Mouse (Mus musculus) heart, adult 8-10 months (tissue): ENCODE data around the gene Lrrc19. TPM values are rescaled to one million over a fixed set of nuclear protein-coding genes. Genes with fewer than 3 reads are reported as not detected.
"Not testable (repeated sequence)": the region's sequence is repeated elsewhere in the genome, so short reads cannot be mapped to it uniquely, and the experiment has no call there.

Experiments
- DNase-seq: peaks from one replicate; pipeline ENCODE4 v3.0.0; 2022; ENCODE audit warnings: low spot score
- total RNA-seq, 4 experiments: library from RNA; stranded (reverse); gene quantifications; 2 replicates each; pipeline ENCODE4 v1.2.4; 2022

The Lrrc19 gene
- not detected for total RNA-seq

DNA sequence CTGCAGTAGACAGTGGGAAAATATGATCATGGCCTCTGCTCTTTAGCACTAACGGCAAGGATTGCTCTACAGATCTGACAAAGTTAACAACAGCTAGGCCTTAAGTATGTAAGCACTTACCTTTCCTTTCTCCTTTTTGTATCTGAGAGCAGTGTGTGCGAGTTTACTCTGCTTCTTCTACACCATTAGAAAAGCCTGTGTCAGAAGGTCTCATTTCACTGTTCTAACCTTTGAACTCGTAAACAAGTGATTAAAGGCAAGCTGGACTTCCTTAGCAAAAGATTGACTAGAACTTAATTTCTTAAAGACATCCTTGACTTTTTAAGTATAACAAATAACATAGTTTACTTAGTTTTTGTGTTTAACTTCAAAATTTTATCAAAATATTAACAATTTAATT lies at the start of gene Lrrc19:
Lrrc19 (minus strand) TSS at position 225 of the 400 bp plus-strand sequence.
- DNase-seq = no peak

GRCm38 (mm10) chr4:94696368-94696767 lies 46.4 kb upstream of the Lrrc19 start:
- DNase-seq = no peak

DNA sequence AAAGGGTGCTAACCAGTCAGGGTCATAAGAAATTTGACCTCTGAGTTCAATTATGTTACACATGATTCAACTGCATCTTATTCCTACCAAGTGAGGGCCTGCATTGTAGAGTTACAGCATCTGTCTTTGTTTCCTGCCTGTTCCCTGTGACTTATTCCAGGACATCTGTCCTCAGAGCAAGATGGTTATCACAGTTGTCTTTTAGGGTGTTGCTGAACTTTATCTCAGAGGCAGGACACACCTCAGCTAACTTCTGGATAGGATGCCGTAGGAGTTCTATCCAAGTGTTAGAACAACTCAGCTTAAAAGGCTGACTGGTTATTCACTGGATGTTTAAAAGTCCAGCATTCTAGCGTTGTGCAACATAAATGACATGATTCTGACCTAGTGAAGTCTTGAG lies 42.2 kb upstream of the Lrrc19 start:
- DNase-seq = no peak

DNA sequence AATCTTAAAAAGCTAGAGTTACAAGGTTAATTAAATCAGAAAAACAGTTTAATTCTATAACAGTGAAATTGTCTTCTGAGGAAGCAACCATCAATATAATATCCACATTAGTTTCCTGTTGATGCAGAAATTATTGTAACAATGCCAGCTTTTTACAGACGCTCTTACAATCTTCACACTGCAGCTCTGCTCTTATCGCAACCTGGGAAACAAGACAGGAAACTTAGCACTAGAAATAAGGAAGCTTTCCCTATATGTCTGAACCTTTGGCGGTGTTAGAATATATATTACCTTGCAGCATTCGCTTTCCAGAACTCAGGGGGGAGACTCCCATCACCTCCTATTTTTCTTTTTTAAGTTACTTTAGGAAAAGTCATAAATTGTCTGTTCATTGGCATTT lies 41.1 kb upstream of the Lrrc19 start:
- DNase-seq = peak; percentile 9

DNA sequence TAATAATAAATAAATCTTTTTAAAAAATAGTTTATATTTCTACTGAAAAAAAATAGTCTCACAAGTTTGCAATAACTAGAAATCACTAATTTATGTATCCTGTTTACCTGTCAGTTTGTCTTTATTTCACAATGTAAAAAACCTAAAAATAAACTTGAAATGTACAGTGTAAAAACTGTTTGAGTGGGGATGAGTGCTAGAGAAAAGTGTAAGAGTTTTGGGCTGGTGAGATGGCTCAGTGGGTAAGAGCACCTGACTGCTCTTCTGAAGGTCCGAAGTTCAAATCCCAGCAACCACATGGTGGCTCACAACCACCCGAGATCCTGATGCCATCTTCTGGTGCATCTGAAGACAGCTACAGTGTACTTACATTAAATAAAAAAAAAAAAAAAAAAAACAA lies 39.9 kb upstream of the Lrrc19 start:
- DNase-seq = not testable (repeated sequence)

DNA sequence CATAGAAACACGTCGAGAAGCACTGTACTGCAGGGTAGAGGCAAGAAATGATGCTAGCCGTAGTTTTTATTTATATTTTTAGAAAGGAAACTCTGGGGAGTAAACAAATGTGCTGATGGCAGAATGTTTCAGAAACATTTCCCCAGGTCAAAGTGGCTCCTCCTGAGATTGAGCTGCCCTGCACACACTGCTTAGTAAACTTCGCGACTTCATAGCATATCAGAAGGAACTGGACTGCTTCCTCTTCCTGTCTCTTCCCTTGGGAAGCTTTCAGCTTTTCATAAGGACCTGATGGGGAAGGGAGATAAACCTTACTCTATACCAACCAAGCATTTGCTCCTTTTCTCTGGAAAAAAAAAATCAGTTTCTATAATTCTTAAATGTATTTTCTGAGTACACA lies 33.4 kb upstream of the Lrrc19 start:
- peak; percentile 42 for DNase-seq

DNA sequence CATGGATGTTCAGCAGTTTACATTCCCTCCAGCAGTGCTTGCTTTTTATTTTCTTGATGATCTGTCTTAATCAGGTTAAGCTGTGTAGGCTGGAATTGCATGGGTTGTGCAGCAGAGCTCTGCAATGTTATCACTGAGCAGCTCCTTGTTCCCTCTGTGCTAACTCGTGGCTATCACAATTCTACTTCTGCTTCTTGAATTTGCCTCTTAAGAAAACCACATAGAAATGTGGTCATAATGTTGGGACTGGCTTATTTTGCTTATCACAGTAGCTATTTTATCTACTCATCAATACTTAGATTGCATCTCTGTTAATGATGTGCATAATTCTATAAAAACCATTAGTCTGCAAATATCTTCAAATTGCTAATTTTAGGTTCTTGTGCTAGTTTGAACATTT lies 32.1 kb upstream of the Lrrc19 start:
- no peak for DNase-seq

GRCm38 (mm10) chr4:94681181-94681580 lies 31.2 kb upstream of the Lrrc19 start:
- DNase-seq = no peak

DNA sequence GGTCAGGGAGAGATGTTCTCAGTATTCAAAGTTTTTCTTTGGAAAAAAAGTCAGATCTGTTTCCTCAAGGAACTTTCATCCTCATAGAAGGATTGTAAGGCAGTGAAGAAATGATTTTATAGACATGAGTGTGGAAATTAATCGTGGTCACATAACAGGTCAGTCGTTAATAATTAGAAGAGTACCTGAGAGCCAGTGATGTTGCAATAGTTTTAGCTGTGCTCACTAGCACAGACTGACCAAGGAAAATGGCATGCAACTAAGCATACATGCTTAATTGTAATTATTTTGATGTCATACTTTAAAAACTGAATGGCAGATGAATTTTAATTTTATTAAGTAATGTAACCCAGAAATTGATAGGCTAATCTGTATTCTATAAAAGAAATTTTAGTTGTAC lies 30.7 kb upstream of the Lrrc19 start:
- DNase-seq = no peak

DNA sequence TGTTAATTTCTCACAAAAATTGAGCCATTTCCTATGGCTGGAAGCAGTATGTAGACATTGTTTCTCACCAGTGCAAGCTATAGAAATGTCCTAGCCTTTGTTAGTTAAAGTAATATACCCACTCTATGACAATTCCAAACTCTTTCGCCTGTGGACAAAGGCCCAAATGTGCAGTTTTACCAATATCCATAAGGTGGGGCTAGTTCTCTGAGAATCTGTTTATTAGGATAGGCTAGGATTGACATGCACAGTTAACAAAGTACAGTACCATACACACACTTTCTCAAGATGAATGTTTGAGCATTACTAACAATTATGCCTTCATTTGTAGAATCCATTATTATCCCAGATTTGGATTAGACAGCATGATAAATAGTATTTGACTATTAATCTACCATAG lies 19.8 kb upstream of the Lrrc19 start:
- DNase-seq = peak; percentile 64

GRCm38 (mm10) chr4:94650426-94651175 lies 657 bp upstream of the Lrrc19 start:
- DNase-seq = not testable (repeated sequence)

GRCm38 (mm10) chr4:94643141-94643540 lies 6.8 kb downstream of the Lrrc19 start:
- no peak for DNase-seq

GRCm38 (mm10) chr4:94620077-94620476 lies 29.9 kb downstream of the Lrrc19 start:
- DNase-seq = no peak

GRCm38 (mm10) chr4:94614627-94615006 lies 35.3 kb downstream of the Lrrc19 start:
- no peak for DNase-seq

- DNase-seq = peak; percentile 92
Measured at GRCm38 (mm10) chr4:94613972-94614626, 35.8 kb downstream of the Lrrc19 start, which contains the start of gene Ift74. Ift74 (plus strand) TSS chr4:94614491.

- no peak for DNase-seq
Measured at GRCm38 (mm10) chr4:94610339-94610738, 39.6 kb downstream of the Lrrc19 start.

DNA sequence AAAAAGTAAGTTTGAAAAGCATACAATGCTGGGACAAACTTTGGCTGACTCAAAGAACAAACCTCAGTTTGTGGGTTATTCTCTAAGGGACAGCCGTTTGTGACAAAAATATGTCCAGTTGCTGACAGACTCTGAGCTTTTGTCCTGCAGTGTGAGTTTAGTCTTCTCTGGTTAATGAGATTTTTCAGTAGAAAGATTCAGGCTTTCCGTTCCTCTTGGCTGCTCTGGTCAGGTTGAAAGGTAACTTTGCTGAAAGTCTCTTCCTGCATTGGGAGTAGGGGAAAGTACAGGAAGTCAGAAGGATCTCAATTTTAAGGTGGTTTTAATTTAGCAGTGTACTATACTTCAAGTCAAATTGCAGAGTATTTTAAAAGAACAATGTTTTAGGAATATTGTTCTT lies 44.4 kb downstream of the Lrrc19 start:
- no peak for DNase-seq

GRCm38 (mm10) chr4:94604452-94605019 lies 45.4 kb downstream of the Lrrc19 start:
- DNase-seq = no peak

DNA sequence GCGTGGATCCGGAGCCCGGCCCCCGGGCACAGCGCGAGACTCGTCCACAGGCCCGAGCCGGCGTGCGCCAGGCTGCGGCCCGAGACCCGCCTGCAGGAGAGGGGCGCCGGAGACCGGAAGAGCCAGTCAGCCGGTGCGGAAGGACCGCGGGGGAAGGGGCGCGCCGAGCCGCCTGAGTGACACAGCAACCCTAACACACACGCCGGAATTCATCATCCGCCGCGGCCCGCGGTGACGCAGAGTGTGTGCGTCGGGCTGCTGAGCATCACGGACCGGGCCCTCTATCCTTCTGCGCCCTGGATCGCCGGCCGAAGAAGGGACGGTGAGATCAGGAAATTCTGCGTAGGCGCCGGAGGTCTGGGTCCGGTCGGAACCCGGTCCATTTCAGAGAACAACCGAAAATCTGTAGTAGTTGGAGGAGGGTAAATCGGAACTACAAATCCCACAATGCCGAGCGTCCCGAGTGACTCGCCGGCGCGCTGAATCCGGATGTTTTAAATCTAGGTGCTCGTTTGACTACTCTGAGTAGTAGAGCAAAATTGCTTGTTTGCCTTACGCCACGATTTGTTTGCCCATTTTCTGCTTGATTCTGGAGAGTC lies 46.8 kb downstream of the Lrrc19 start, which contains the start of gene Plaa:
Plaa (minus strand) TSS at position 214 of the 599 bp plus-strand sequence.
- peak; percentile 91 for DNase-seq

DNA sequence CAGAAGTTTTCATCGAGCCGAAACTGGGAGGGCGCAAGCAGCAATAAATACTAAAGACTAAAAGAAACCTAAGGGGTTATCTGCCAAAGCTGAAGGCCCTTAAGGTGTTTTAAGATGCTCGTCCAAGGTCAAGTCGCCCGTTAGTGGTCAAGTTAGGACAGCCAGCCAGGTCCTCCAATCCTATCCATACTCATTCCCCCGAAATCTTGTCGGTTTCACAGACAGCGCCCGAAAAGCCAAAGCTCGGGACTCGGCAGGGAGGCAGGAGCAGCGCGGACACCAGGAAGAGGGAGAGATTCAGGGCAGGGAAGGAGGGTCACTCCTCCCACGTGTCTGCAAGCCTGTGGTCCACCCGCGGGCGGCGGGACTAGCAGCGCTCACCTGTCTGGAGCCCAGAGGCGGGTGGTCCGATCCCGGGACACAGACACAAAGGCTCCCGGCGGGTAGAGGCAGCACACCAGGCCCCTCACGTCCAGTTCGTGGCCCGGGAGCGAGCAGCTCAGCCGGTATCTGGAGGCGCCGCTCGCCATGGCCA lies 47.4 kb downstream of the Lrrc19 start:
- no peak for DNase-seq

DNA sequence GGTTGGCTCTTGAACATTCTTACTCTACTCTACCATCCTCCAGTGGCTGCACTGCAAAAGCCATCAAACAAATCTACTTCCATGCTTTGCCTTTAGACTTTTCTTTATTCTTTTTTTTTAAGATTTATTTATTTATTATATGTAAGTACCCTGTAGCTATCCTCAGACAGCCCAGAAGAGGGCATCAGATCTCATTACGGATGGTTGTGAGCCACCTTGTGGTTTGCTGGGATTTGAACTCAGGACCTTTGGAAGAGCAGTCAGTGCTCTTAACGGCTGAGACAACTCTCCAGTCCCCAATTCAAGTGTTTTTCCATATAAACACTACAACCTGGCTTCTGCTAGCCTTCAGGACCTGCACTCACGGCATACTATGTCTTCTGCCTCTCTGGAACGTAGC lies 48.5 kb downstream of the Lrrc19 start:
- DNase-seq = no peak

DNA sequence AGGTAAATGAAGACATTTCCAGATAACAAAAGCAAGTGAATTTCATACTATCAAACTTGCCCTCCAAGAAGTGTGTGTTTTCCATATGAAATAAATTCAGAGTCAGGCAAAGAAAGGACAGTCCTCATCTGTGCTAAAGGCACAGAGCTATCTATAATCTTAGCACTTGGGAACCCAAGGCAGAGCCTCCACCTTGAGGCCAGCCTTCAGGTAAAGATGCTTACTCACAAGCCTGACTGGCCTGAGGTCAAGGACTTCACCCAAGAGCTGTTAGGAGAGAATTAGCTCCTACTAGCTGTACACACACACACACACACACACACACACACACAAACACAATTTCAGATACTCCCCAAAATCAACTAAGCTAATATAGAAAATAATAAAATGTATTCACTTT lies 57.2 kb downstream of the Lrrc19 start:
- DNase-seq = no peak
